Mouse (Mus musculus) hindlimb bud, embryonic 11.5 days (tissue): ENCODE data around the gene Cdcp1.

ENCODE experiments used
- DNase-seq: peaks from one replicate; pipeline ENCODE4 v3.0.0-alpha.2; 2012; ENCODE audit warnings: low read depth, low spot score; ENCODE audit errors: extremely low spot score

The Cdcp1 gene

DNA sequence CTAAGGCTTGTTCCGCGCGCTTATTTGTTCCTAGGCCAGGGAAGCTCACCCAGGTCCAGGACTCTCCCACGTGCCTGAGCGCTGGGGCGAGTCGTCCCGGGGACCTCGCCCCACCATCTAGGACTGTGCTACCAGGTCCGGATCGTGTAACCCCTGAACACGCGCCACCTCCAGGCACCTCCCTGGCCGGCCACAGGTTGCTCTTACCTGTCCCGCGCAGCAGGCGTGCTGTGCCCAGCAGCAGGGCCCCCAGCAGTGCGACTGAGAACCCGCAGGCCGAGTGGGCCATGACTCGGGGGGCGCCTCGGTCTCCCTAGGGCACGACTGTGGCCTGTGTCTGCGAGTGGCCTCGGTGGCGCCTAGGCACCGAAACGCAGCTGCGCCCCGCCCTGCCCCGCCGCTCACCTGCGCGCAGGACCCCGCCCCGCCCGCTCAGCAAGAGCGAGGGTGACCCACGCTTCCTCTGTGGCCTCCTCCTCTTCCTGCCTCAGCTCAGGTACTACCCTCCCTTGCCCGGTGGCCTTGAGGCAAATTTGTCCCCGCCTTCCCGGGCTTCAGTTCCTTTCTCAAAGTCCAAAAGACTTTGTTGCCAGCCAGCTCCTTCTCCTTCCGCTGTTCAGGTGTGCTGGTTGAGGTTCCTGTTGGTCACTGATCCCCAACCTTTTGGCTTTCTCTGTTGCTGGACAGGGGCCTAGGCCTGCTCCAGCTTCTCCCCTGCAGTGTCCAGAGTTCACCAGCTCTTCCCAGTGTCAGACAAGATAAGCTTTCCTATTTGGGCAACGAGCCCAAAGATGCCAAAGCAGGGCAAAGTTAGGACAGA, at the start of gene Cdcp1:
Gene Cdcp1, minus strand, starts transcription at position 418 of the 820 bp plus-strand sequence.
- DNase-seq, result no peak

DNA sequence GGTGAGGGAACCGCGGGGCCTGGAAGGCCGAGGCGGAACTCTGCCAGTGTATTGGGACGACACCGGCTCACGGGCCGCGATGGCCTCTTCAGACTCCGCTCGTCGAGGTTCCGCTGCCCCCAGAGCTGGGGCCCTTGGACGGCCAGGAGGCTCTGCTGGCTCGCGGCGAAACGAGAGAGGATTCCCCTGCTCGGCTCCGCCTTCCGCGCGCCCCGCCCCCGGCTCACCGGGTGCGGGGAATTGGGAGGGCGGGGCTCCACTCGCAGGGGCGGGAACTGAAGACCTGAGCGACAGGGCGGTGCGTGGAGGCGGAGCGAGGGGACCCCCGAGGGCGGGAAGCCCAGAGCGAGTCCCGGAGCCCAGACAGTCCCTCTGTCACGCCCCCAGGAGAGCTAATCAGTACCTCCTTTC, 44.8 kb upstream of the Cdcp1 start, which contains the start of gene Tmem158:
Gene Tmem158, minus strand, starts transcription at position 154 of the 411 bp plus-strand sequence.
- DNase-seq, result peak; percentile 41

DNA sequence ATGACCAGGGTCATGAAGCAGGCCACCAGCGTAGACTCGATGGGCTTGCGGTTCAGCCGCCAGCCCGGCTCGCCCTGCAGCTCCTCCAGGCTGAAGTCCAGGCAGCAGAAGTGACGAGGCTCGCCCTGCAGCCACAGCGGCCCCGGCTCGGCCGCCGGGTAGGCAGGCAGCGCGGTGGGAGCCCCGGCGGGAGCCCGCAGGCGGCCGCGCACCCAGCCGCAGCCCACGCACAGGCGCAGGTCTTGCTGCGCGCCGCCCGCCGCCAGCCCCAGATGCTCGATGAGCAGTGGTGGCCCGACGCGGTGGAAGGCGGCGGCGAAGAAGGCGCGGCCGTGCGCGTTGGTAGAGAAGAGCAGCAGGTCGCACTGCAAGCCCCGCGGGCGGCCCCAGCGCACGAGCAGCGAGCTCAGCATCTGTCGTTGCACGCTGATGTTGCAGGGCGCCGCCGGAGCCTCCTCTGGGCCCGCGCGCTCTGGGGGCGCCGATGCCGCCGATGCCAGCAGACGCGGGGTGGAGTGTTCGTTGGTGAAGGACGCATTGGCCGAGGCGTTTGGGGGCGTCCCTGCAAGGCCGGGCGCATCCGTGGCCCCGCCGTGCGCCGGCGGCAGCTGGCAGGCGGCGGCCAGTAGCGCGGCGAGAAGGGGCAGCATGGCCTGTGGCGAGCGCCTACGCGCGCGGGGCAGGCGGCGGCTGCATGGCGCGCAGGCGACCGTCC, 44.2 kb upstream of the Cdcp1 start:
- no peak for DNase-seq

DNA sequence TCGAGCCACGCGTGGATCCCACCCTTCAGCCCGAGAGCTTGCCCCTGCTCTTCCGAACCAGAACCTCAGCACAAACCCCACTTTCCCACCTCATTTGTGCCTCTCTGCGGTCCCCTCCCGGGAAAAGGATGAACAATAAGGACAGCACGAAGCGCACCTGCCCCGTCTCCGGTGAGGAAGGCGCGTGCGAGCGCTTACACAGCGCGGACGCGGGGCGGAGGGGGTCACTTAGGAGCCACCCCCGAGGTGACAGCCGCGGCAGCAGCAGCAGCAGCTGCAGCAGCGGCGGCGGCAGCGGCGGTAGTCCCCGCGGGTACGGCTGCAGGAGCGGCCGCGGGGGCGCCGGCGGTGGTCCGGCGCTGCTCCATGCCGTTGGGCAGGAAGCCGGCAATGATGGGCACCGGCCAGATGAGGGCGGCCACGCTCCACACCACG, 43.6 kb upstream of the Cdcp1 start:
- peak; percentile 33 for DNase-seq

DNA sequence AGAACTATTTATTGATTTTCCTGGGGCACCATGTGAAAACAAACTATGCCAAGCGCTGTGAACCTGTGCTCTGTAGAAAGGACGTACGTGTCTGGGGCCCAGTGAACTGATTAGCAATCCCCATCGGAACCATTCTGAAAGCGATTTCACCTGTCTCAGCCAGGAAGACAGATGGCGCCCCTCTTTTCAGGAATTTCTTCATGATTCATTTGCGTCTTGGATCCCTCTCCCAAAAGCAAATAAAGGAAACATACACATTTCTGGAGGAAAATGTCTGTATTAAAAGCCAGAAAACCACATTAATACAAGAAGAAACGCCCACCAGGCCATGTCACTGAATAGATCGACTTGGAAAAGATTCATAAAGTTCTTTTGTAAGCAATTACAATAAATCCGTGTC, 43.0 kb upstream of the Cdcp1 start:
- no peak for DNase-seq

DNA sequence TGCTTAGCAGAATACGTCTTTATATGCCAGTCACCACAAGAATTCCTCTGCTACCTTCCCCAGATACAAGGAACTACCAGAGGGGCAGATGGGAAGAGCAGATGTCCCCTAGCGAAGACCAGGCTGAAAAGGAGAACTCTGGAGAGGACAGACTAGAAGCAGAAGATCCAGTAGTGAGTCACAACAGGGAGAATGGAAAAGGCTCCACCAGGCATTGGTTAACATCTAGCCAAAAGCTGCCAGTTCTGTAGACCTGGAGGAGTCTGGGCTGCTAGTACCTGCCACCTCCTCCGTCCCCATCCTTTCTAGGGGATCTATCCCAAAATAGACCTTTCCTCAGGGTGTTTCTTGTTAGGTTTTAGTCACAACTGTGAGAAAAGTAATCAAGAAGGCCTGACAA, 39.9 kb upstream of the Cdcp1 start:
- DNase-seq, result no peak

DNA sequence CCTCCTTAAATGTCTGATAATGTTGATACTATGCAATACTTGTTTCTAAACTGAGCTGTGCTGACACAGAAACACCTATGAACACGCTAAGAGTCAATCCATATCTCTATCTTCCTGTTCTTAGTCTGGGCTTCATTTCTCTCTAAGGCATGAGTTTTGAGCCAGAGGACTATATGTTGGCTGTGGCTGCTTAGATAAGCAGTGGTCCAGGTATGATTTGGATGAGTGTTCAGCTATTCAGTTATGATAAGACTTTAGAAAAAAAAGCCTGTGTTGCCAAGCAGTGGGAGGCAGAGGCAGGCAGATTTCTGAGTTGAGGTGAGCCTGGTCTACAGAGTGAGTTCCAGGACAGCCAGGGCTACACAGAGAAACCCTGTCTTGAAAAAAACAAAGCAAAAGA, 32.2 kb upstream of the Cdcp1 start:
- no peak for DNase-seq

DNA sequence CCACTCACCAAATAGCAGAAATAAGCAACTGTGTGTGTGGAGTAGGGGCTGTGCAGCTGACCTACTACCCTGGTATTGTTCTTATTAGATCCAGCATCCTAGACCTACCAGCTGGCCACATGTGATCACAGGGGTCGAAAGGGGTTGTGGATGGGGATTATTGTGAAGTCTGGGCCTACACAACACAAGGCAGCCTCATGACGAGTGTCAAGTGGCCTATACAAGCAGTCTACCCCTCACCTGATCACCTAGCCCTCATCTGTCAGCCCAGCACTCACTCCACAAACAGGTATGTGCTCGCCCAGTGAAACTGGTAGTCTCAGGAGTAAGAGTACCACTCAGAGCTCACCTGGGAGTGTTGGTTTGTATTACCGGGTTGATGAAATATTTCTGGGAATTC, 29.3 kb upstream of the Cdcp1 start:
- DNase-seq, result no peak

DNA sequence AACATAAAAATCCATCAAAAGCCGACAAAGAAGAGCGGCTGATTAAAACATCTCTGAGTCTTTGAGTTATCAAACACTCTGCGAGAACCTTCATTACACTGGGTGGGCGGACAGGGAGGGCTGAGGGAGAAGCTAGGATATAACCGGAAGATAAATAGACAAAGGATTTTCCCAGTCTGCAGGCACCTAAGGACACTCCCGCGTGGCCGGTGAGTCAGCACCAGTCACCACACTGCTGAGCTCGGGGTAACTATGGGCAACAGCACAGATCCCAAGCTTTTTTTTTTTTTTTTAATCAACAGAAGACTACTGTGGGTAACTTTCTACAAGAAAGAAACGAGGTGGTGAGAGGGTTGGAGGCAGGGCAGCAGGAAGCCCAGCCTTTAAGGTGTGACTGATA, 28.1 kb upstream of the Cdcp1 start:
- DNase-seq, result no peak

DNA sequence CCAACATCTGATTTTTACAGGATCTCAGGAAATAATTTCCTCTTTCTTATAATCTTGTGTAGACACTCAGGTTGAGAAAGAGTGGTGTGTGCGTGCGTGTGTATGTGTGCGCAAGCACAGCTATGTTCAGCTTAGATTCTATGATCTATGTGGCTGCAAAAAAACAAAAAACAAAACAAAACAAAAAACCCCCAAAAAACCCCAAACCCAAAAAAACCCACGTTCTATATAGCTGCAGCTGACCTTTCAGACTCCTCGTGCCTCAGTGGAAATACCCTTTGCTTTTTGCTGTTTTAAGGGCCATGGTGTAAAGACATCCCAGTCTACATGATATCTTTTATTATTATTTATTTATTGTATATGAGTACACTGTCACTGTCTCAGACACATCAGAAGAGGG, 25.4 kb upstream of the Cdcp1 start:
- DNase-seq, result no peak

DNA sequence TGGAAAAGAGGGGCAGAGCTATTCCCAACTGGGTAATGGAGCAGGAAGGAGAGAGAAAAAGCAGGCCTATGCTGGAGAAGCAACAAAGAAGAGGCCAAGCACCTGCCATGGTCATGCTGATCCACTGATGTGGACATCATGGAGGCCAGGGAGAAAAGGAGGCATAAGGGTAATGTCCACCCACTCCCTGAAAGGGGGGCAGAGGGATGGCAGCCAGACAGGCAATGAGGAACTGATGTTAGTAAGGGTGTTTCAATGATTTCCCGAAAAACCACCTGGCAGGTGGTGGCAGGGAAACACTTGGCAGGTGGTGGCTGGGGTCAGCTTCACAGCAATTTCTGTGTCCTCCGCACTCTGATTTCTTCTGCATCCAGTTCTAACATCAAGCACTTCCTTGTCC, 24.9 kb upstream of the Cdcp1 start:
- no peak for DNase-seq

DNA sequence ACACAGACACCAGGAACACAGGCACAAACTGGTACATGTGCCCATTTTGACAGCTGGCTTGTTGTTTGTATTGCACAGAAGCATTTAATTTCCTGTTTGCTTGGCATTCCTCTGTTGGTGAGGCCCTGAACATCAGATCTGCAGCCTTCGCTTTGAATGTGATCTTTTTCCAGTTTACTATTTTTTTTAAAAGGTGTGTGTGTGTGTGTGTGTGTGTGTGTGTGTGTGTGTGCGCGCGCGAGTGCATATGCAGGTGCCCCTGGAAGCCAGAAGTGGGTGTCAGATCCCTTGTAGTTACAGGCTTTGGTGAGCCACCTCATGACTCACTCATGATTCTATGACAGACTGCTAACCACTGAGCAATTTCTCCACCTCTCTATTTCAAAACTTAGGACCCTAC, 24.4 kb upstream of the Cdcp1 start:
- no peak for DNase-seq

DNA sequence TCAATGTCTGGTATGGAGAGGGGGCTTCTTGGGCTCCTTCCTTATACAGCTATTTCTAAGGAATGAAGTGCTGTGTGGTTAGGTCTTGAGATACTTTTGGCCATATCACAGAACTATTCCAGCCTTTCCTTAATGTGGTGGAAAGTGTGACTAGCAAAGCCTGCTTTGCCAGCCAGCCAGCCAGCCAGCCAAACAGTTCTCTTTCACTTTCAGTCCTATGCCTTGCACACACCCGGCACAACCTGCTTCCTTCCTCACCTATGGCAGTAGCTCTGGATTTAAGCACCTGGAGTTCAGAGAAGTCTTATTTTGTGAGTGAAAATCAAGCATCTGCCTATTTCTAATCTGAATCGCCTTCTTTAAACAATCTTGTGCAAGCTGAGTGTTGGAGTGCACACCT, 23.8 kb upstream of the Cdcp1 start:
- DNase-seq, result no peak

DNA sequence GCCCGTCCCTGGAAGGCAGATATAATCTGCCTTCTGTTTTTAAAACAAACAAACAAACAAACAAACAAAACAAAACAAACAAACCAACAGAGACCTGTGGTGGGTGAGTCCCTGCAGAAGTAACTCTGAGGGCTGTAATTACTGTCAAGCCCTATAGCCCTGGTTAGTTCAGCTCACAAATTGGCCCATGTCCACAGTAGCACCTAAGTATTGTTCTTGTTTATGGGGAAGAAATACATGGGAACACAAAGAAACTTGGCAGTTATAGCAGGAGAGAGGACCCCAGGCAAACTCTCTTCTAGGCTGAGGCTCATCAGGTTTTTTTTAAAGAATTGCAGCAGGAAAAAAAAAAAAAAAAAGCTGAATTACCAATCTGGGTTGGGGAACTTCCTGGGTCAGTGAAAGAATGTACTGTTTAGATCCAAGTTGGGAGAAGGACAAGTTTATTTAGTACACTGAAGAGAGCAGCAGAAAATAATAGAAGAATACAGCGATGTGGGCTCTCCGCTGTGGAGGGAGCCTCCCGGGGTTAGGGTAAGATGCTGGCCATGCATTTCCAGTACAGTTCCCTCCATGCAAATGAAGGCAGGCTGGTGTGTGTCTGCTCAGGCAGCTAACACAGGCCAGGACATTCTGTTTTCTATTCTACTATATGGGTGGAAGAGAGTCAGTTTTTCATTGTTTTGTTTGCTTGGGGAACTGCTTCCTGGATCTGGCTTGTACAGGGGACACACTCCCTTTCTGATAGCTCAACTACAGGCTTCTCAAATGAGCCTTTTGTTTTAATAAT, 22.6 kb upstream of the Cdcp1 start:
- no peak for DNase-seq

DNA sequence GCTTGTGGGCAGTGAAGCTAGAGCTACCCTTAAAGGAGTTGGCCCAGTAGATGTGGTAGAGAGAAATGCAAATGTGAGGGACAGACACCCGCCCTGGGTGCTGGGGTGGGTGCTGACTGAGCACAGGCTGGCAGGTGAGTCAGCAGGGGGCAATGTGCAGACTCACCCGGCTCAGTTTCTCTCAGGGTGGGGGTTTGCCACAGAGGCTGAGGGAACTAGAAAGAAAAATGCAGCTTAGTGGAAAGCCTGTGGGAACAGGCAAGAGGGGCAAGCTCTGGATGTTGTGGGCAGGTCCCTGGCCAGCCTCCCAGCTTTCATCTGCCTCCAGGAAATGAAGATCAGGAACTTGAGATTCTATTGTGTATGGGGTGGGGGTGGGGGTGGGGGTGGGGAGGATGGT, 21.9 kb upstream of the Cdcp1 start:
- DNase-seq, result no peak

DNA sequence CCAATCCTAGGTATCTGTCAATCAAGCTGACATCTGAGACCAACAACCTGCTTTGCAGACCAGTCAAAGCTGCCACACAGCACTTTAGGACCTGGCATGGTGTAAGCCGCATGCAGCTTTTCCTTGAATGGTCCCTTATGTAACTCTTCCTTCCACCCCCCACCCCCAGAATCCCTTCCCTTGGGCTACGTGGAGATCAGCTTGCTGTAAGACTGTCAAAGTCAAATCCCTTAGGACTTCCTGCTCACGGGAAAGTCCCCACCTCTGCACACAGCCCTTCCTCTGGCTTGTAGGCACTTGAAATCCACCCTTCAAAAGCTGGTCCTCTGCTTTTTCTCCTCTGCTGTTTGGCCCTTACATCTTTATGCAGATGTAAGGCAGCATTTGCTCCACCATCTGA, 19.8 kb upstream of the Cdcp1 start:
- no peak for DNase-seq

DNA sequence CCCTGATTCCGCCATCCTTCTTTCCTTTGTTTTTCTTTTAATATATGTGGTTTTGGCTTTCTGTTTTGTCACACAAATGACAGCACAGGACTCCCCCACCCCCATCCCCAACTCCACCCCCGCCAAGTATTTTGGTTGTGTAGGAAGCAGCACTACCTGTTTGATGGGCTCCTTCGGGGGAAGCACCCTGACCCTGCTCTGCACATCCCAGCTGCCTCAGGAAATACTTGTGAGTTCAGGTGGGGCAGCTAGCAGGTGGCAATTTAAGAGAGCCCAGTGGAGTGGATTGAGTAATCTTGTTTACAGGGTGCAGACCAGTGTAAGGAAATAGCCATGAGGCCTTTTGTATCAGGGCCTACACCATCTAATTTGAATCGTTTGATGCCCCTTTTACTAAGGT, 14.0 kb upstream of the Cdcp1 start:
- no peak for DNase-seq

DNA sequence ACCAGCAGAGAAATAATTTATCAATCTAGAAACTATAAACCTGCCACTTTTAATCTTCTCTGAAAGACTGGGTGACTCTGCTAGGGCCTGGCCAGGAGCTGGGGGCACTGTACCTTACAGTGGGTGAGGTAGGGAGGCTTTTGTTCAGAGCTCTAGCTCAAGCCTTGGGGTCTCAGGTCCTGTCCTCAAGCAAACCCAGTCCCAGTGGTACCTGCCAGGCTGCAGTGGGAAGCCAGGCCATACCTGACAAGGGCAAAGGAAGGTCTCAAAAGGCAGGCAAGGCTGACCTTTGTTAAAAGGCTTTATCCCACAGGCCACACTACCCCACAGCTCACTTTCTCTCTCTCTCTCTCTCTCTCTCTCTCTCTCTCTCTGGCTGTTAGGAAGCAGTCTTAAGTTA, 12.8 kb upstream of the Cdcp1 start:
- no peak for DNase-seq

DNA sequence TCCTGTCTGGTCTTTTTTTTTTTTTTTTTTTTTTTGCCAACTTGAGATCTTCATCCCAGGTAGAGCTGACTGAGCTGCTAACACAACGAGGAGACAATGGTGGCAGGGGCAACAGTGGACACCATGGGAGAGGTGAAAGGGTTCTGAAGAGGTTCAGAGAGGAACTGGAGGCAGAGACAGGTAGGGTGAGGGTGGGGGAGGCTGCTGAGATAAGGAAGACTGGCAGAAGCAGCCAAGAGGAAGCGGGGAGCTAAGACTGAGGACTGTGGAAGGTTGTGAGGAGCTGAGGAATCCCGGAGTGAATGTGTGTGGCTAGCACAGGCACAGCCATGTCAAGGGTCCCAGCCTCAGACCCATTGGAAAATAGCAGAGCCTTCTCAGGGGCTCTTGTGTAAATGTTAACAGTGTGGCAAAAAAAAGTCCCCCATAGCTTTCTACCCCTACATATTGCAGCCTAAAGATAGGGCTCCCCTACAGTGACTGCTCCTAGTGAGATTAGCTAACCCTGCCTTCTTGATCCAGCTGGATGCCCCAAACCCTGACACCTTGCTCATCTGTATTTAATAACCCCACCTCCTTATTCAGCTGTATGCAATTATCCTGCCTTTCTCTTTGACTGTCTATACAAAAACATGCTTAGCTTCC, 11.4 kb upstream of the Cdcp1 start:
- DNase-seq, result no peak

DNA sequence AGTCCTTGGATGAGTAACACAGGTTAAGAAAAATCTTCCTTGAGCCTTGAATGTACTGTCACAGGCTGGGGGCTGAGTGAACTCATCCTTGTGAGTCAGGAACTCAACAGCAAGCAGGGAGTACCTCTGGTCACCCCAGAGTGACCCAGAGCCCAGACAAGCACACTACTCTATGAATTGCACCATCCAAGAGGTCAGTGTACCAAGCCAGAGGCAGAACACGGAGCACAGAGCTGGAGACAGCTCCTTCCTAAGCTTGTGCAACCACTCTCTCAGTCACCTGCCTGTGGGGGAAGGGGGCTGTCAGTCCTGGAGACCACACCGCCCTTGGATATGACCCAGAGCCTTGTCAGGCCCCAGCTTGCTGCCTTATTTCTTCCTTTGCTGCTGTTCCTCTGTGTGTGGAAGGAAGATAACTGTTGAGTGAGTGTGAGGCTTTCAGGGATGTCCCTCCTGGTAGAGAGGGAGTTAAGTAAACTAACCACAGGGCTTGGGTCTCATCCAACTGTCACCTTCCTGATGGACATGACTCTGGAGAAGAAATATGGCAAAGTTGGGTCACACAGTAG, 9.1 kb upstream of the Cdcp1 start:
- DNase-seq, result no peak

DNA sequence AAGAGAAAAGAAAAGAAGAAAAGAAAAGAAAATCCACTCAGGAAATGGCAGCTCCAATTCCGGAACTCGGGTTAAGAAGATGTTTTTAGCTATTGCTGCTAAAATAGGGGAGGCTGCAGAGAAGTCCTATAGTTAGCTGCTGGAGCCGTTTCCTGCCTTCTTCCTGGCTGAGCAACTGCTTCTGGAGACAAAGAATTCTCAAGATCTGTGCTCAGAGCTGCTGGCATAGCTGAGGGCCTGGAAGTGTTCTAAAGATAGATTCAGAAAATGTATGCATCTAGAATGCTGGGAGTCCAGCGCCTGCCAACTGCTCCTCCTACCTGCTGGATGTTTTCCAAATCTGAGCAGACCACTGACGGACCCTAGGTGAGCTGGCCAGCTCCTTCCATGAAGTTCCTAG, 4.0 kb upstream of the Cdcp1 start:
- no peak for DNase-seq
